Comparison of ENCODE assay signal across 32 mouse cellular contexts in the genomic region with DNA sequence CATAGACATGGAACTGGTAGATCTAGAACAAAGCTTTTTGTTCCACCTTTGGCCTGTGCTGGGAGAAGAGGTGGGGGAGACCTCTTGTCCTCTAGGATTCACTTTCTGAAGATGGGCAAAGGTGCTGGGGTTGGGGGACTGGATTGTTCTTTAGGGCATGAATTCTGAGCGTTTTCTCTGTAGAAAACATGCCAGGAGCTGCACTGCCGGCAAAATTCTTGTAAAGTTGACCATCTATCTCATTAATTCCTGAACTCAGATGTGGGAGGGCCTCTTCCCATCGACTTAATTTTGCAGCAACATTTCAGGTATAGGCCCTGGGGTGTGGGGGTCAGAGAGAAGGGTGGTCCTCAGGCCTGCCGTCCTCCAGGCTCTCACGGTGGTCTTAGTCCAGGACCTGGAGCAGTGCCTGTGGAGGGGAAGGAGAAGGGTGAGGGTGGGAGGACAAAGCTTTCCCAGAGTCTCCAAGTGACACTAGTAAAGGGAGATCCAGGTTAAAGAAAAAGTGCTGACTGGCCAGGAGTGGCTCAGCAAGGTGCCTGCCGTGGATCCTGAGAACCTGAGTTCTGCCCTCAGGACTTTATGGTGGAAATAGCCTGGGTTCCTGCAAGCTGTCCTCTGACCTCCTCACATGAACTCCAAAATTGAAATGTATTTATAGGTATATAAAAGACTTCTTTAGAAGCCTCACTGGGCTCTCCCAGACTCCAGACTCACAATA. TPM values are rescaled to one million over a fixed set of nuclear protein-coding genes. Genes with fewer than 3 reads are reported as not detected.
DNase-seq lines count a peak whose midpoint lies in the region; ATAC-seq and TF ChIP-seq lines count a peak whose summit lies in the region.
"Had no signal": no experiment of that assay in that cellular context is flagged by ENCODE, and none has a peak within 500 bp of the region (broad histone marks: within the 10 kb centered on the region; RNA-seq: fewer than 3 reads in every experiment).

No protein-coding gene starts in this region.

- 0 out of 2 replicates have a peak, but pooled peaks have one; percentile 7 for TF ChIP-seq POLR2A in heart, adult 2 months (IDR thresholded peaks at IDR 0.05; ENCODE audit: insufficient read depth, low read depth, low read length)
- no peak for TF ChIP-seq POLR2A in lung, adult 2 months (IDR thresholded peaks at IDR 0.05; ENCODE audit: borderline replicate concordance, extremely low read depth, low read depth, low read length)

- no peak overlapping the region for H3K4me2 ChIP-seq in heart, embryonic 12.5 days
- H3K4me2 ChIP-seq in lung, embryonic 15.5 days = no peak overlapping the region
- H3K4me2 ChIP-seq: stomach, embryonic 15.5 days had no signal

- no peak for TF ChIP-seq EP300 in heart, adult 2 months (IDR thresholded peaks at IDR 0.05; ENCODE audit: insufficient read depth, low read depth, low read length)

- H3K79me2 ChIP-seq in heart, adult 2 months (replicated peaks; ENCODE audit: control insufficient read depth, insufficient read depth, low read length) = no peaks in the 10 kb centered on the region

- no peak for ATAC-seq in heart, embryonic 12.5 days (ENCODE audit: insufficient number of reproducible peaks, low FRiP score)
- ATAC-seq in lung, embryonic 15.5 days (ENCODE audit: borderline replicate concordance, extremely low read depth, low FRiP score, low TSS enrichment) = no peak
- 0 out of 2 replicates have a peak, but pooled peaks have one; percentile 3 for ATAC-seq in megakaryocyte progenitor cell, adult 5-6 weeks (replicated peaks; ENCODE audit: poor library complexity)
- ATAC-seq: activated CD4-positive, CD25-positive, alpha-beta regulatory T cell, adult 4 months; forebrain, embryonic 16.5 days; Patski had no signal

- H3K36me3 ChIP-seq in heart, adult 2 months (ENCODE audit: control insufficient read depth, insufficient read depth, low read length) = peaks cover 3% of the 10 kb centered on the region
- H3K36me3 ChIP-seq in heart, embryonic 12.5 days = peaks cover 38% of the 10 kb centered on the region
- peaks cover 41% of the 10 kb centered on the region for H3K36me3 ChIP-seq in lung, embryonic 15.5 days

- intact Hi-C loops in heart, adult 2 months (cut with DNase I) = no loop called here
- intact Hi-C loops in left cerebral cortex, postnatal 10 days (cut with DNase I) = no loop called here

- no peak overlapping the region for H3K4me3 ChIP-seq in heart, adult 2 months
- no peak overlapping the region for H3K4me3 ChIP-seq in heart, embryonic 12.5 days
- H3K4me3 ChIP-seq in lung, embryonic 15.5 days = no peak overlapping the region
- no peak overlapping the region for H3K4me3 ChIP-seq in lung, adult 2 months (replicated peaks; ENCODE audit: extremely low read depth, low read depth, low read length)
- H3K4me3 ChIP-seq: erythroblast, embryonic 14.5 days; heart, embryonic 10.5 days; megakaryocyte, embryonic 14.5 days; stomach, embryonic 15.5 days had no signal

- H3K27ac ChIP-seq in heart, adult 2 months = no peak overlapping the region
- no peak overlapping the region for H3K27ac ChIP-seq in heart, embryonic 12.5 days (ENCODE audit: poor library complexity, severe bottlenecking)
- 0 out of 2 replicates have a peak overlapping the region, but pooled peaks have one; percentile 13 for H3K27ac ChIP-seq in lung, embryonic 15.5 days
- H3K27ac ChIP-seq: heart, embryonic 10.5 days; stomach, embryonic 15.5 days had no signal

- no peaks in the 10 kb centered on the region for H3K27me3 ChIP-seq in heart, adult 2 months (ENCODE audit: control insufficient read depth, insufficient read depth, low read length)
- H3K27me3 ChIP-seq in heart, embryonic 12.5 days (replicated peaks) = no peaks in the 10 kb centered on the region
- H3K27me3 ChIP-seq in lung, embryonic 15.5 days = no peaks in the 10 kb centered on the region
- H3K27me3 ChIP-seq: megakaryocyte, embryonic 14.5 days; Patski; stomach, embryonic 15.5 days had no signal

- H3K4me1 ChIP-seq in heart, adult 2 months (ENCODE audit: control insufficient read depth, insufficient read depth, low read length) = peaks cover 2% of the 10 kb centered on the region
- H3K4me1 ChIP-seq in heart, embryonic 12.5 days (replicated peaks) = peaks cover 9% of the 10 kb centered on the region
- H3K4me1 ChIP-seq in lung, embryonic 15.5 days = peaks cover 10% of the 10 kb centered on the region
- H3K4me1 ChIP-seq in lung, adult 2 months (ENCODE audit: control insufficient read depth, insufficient read depth, low read length) = peaks cover under 1% of the 10 kb centered on the region

- no peak overlapping the region for H3K9ac ChIP-seq in heart, adult 2 months (ENCODE audit: low read depth, low read length)
- no peak overlapping the region for H3K9ac ChIP-seq in heart, embryonic 12.5 days
- no peak overlapping the region for H3K9ac ChIP-seq in lung, embryonic 15.5 days
- H3K9ac ChIP-seq: liver, embryonic 14.5 days; stomach, embryonic 15.5 days had no signal

- DNase-seq in heart, adult 2 months = no peak
- DNase-seq in lung, adult 2 months = no peak
- DNase-seq in ZHBTc4 (ENCODE audit: low read depth, low spot score) = peak; percentile 55
- no peak for DNase-seq in left cerebral cortex, adult 8-10 months (ENCODE audit: low spot score in 2 of 2)
- no peak for DNase-seq in left cerebral cortex, postnatal 10 days (ENCODE audit: extremely low spot score in 1 of 2, low spot score in 2 of 2)
- DNase-seq: adrenal gland, postnatal 14 days; B cell, adult 2 months; cerebellum, adult 11-12 months; cerebellum, postnatal 36 days; heart, postnatal 10 days; lung, postnatal 10 days; retina, postnatal 1 day; thymus, postnatal 14 days had no signal

- no peaks in the 10 kb centered on the region for H3K9me3 ChIP-seq in heart, embryonic 12.5 days (replicated peaks)
- no peaks in the 10 kb centered on the region for H3K9me3 ChIP-seq in lung, embryonic 15.5 days
- H3K9me3 ChIP-seq: heart, embryonic 10.5 days; megakaryocyte, embryonic 14.5 days; stomach, embryonic 15.5 days had no signal

- no peak for TF ChIP-seq CTCF in heart, adult 2 months (IDR thresholded peaks at IDR 0.05)
- TF ChIP-seq CTCF in lung, adult 2 months (IDR thresholded peaks at IDR 0.05; ENCODE audit: insufficient read depth, low read length) = no peak

- 43% methylated on average over 6 of the region's 6 CpGs for WGBS in heart, adult 2 months
- WGBS in heart, embryonic 12.5 days = 61% methylated on average over 6 of the region's 6 CpGs
- WGBS in lung, embryonic 15.5 days = 48% methylated on average over 6 of the region's 6 CpGs
- 54% methylated on average over 6 of the region's 6 CpGs for WGBS in lung, adult 2 months

RNA-seq across cellular contexts. Expression of gene Rpsa, which starts 6.4 kb away (rescaled TPM):
- 100 to 1,000 TPM; 457 to 528 TPM for total RNA-seq in heart, adult 2 months (2021)
- polyA plus RNA-seq in heart, adult 2 months (2012; rRNA removed) = 1,018 and 1,107 TPM in 2 replicates
- 764 and 771 TPM in 2 replicates for polyA plus RNA-seq in heart, embryonic 12.5 days (2016; fragmentation: Nextera tagmentation; extraction: Ambion mirVana)
- 1,474 and 1,505 TPM in 2 replicates for polyA plus RNA-seq in lung, embryonic 15.5 days (2015; fragmentation: Nextera tagmentation; extraction: Ambion mirVana)
- polyA plus RNA-seq in lung, adult 2 months (2012; rRNA removed) = 1,383 and 1,388 TPM in 2 replicates
- total RNA-seq in megakaryocyte progenitor cell, adult 5-6 weeks (2015) = 3,721 and 3,879 TPM in 2 replicates
- total RNA-seq in megakaryocyte progenitor cell, adult 5-6 weeks (2017) = 5,290 and 6,669 TPM in 2 replicates
- total RNA-seq in left cerebral cortex, adult 8-10 months (2022) = 100 to 1,000 TPM; 420 to 493 (median 451) TPM
- 100 to 1,000 TPM; 711 to 726 TPM for total RNA-seq in left cerebral cortex, postnatal 10 days (2021)

RNA-seq across cellular contexts. Expression of gene Mobp, which starts 15.6 kb away (rescaled TPM):
- not detected for total RNA-seq in heart, adult 2 months (2021)
- 0.09 TPM in 1 of 2 replicates, not detected in the other for polyA plus RNA-seq in heart, adult 2 months (2012; rRNA removed)
- 0.12 TPM in 1 of 2 replicates, not detected in the other for polyA plus RNA-seq in heart, embryonic 12.5 days (2016; fragmentation: Nextera tagmentation; extraction: Ambion mirVana)
- polyA plus RNA-seq in lung, embryonic 15.5 days (2015; fragmentation: Nextera tagmentation; extraction: Ambion mirVana) = not detected in 2 replicates
- polyA plus RNA-seq in lung, adult 2 months (2012; rRNA removed) = not detected in 2 replicates
- not detected in 2 replicates for total RNA-seq in megakaryocyte progenitor cell, adult 5-6 weeks (2015)
- not detected in 2 replicates for total RNA-seq in megakaryocyte progenitor cell, adult 5-6 weeks (2017)
- 100 to 1,000 TPM; 408 to 480 (median 458) TPM for total RNA-seq in left cerebral cortex, adult 8-10 months (2022)
- 10 to 100 TPM; 18.6 to 57.9 TPM for total RNA-seq in left cerebral cortex, postnatal 10 days (2021)
- total RNA-seq: adrenal gland, postnatal 14 days; gastrocnemius, postnatal 4 days; heart, postnatal 10 days had no signal
- polyA plus RNA-seq: activated CD4-positive, CD25-positive, alpha-beta regulatory T cell, adult 4 months; erythroblast, embryonic 14.5 days; heart, embryonic 10.5 days; hindbrain, embryonic 11.5 days; kidney, embryonic 16.5 days; neural tube, embryonic 11.5 days; Patski had no signal

RNA-seq across cellular contexts. Expression of gene Slc25a38, which starts 23.7 kb away (rescaled TPM):
- total RNA-seq in heart, adult 2 months (2021) = 10 to 100 TPM; 18.4 to 22.7 TPM
- 29.1 and 32.1 TPM in 2 replicates for polyA plus RNA-seq in heart, adult 2 months (2012; rRNA removed)
- 24.9 and 26.2 TPM in 2 replicates for polyA plus RNA-seq in heart, embryonic 12.5 days (2016; fragmentation: Nextera tagmentation; extraction: Ambion mirVana)
- 31.1 and 34.5 TPM in 2 replicates for polyA plus RNA-seq in lung, embryonic 15.5 days (2015; fragmentation: Nextera tagmentation; extraction: Ambion mirVana)
- polyA plus RNA-seq in lung, adult 2 months (2012; rRNA removed) = 34.2 and 41.9 TPM in 2 replicates
- total RNA-seq in megakaryocyte progenitor cell, adult 5-6 weeks (2015) = 15.8 and 17.1 TPM in 2 replicates
- total RNA-seq in megakaryocyte progenitor cell, adult 5-6 weeks (2017) = 16.9 and 19.7 TPM in 2 replicates
- 10 to 100 TPM; 21.0 to 24.1 (median 22.5) TPM for total RNA-seq in left cerebral cortex, adult 8-10 months (2022)
- total RNA-seq in left cerebral cortex, postnatal 10 days (2021) = 10 to 100 TPM; 24.5 to 26.6 TPM

RNA-seq across cellular contexts. Expression of gene Ccr8, which starts 42.0 kb away (rescaled TPM):
- not detected for total RNA-seq in heart, adult 2 months (2021)
- polyA plus RNA-seq in heart, adult 2 months (2012; rRNA removed) = not detected in 2 replicates
- not detected in 2 replicates for polyA plus RNA-seq in heart, embryonic 12.5 days (2016; fragmentation: Nextera tagmentation; extraction: Ambion mirVana)
- 0.36 and 0.79 TPM in 2 replicates for polyA plus RNA-seq in lung, embryonic 15.5 days (2015; fragmentation: Nextera tagmentation; extraction: Ambion mirVana)
- 1.3 and 1.5 TPM in 2 replicates for polyA plus RNA-seq in lung, adult 2 months (2012; rRNA removed)
- total RNA-seq in megakaryocyte progenitor cell, adult 5-6 weeks (2015) = not detected in 2 replicates
- total RNA-seq in megakaryocyte progenitor cell, adult 5-6 weeks (2017) = not detected in 2 replicates
- not detected for total RNA-seq in left cerebral cortex, adult 8-10 months (2022)
- not detected for total RNA-seq in left cerebral cortex, postnatal 10 days (2021)
- total RNA-seq: adrenal gland, postnatal 14 days; gastrocnemius, postnatal 4 days; heart, postnatal 10 days; layer of hippocampus, postnatal 25 days; left cerebral cortex, postnatal 25 days; midbrain, postnatal 0 days had no signal
- polyA plus RNA-seq: embryonic facial prominence, embryonic 11.5 days; erythroblast, embryonic 14.5 days; forebrain, embryonic 16.5 days; heart, embryonic 10.5 days; hindbrain, embryonic 11.5 days; kidney, embryonic 16.5 days; liver, embryonic 14.5 days; midbrain, postnatal 0 days; neural tube, embryonic 11.5 days; Patski had no signal

Comparison
In these comparisons a context has a peak if more than half of its experiments do, and no peak if none do; other contexts are left out.
1. RNA of gene Rpsa, which starts 6.4 kb away (total RNA-seq): 3,721 to 6,669 TPM in megakaryocyte progenitor cell, adult 5-6 weeks; 711 to 726 TPM in left cerebral cortex, postnatal 10 days, 457 to 528 TPM in heart, adult 2 months and 420 to 493 TPM in left cerebral cortex, adult 8-10 months; every median in the first group is over 4 times any median in the second.
2. RNA of gene Mobp, which starts 15.6 kb away (total RNA-seq): 408 to 480 TPM in left cerebral cortex, adult 8-10 months and 18.6 to 57.9 TPM in left cerebral cortex, postnatal 10 days; not detected in heart, adult 2 months and not detected in megakaryocyte progenitor cell, adult 5-6 weeks; every median in the first group is over 10 times any median in the second.